Mouse (Mus musculus) liver, embryonic 15.5 days (tissue): ENCODE measurements around the gene Cyp1b1. TPM values are rescaled to one million over a fixed set of nuclear protein-coding genes. Genes with fewer than 3 reads are reported as not detected.

Experiments
- ATAC-seq: fragments of 200-750 bp; cut with Nextera tagmentation; 2 replicates; pipeline ENCODE4 v1.8.0; 2017; ENCODE audit warnings: moderate number of reproducible peaks, mild to moderate bottlenecking, moderate library complexity; ENCODE audit not compliant: insufficient read depth
- H3K27ac ChIP-seq: fragments of 300-500 bp; sonication (generic); replicated peaks from 2 replicates; pipeline ENCODE4 v1.5.1; 2015; ENCODE audit warnings: mild to moderate bottlenecking, inconsistent platforms
- H3K27me3 ChIP-seq: fragments of 300-500 bp; sonication (generic); 2 replicates; pipeline ENCODE4 v1.6.1; 2015; ENCODE audit warnings: mild to moderate bottlenecking, inconsistent platforms
- H3K36me3 ChIP-seq: fragments of 300-500 bp; sonication (generic); replicated peaks from 2 replicates; pipeline ENCODE4 v1.6.1; 2015; ENCODE audit warnings: moderate library complexity, mild to moderate bottlenecking, inconsistent platforms
- H3K4me1 ChIP-seq: fragments of 300-500 bp; sonication (generic); replicated peaks from 2 replicates; pipeline ENCODE4 v1.6.1; 2015; ENCODE audit warnings: inconsistent platforms
- H3K4me2 ChIP-seq: fragments of 300-500 bp; sonication (generic); 2 replicates; pipeline ENCODE4 v1.6.1; 2015; ENCODE audit warnings: moderate library complexity, mild to moderate bottlenecking, inconsistent platforms
- H3K4me3 ChIP-seq: fragments of 300-500 bp; sonication (generic); replicated peaks from 2 replicates; pipeline ENCODE4 v1.5.1; 2015; ENCODE audit warnings: mild to moderate bottlenecking, inconsistent platforms
- H3K9ac ChIP-seq: fragments of 300-500 bp; sonication (generic); 2 replicates; pipeline ENCODE4 v1.6.1; 2015; ENCODE audit warnings: moderate library complexity, mild to moderate bottlenecking, inconsistent platforms
- H3K9me3 ChIP-seq: fragments of 300-500 bp; sonication (generic); replicated peaks from 2 replicates; pipeline ENCODE4 v1.6.1; 2016; ENCODE audit warnings: inconsistent platforms
- WGBS: fragments of 180-500 bp; shearing (Covaris S2); methylation state at CpG from one replicate; pipeline ENCODE4 v1.1.7; 2015; ENCODE audit warnings: mixed read lengths; ENCODE audit not compliant: insufficient replicate concordance; 5-methylcytosine and 5-hydroxymethylcytosine counted together
- polyA plus RNA-seq: library from polyadenylated mRNA; unstranded; fragments of >200 nt; fragmentation: Nextera tagmentation; extraction: Ambion mirVana; gene quantifications from 2 replicates; pipeline ENCODE4 v1.2.1, GENCODE M21; 2015

Cyp1b1 gene
- polyA plus RNA-seq = 0.24 and 0.37 TPM in 2 replicates

- 1% methylated on average over 31 of the region's 31 CpGs for WGBS
- H3K4me2 ChIP-seq = peak within 1 kb of the TSS; percentile 62
- no peaks in the 10 kb centered on the region for H3K9me3 ChIP-seq
- H3K36me3 ChIP-seq = no peaks in the 10 kb centered on the region
- no peak within 1 kb of the TSS for H3K9ac ChIP-seq
- peak within 1 kb of the TSS; percentile 36 for H3K4me3 ChIP-seq
- no peak within 1 kb of the TSS for H3K27ac ChIP-seq
- H3K27me3 ChIP-seq = peaks cover 84% of the 10 kb centered on the region
- no peak for ATAC-seq
- peaks cover 25% of the 10 kb centered on the region for H3K4me1 ChIP-seq
Measured at GRCm38 (mm10) chr17:79714931-79715637, at the start of gene Cyp1b1. Gene Cyp1b1, minus strand, starts transcription at chr17:79715061.

- 53% methylated on average over 1 of the region's 1 CpGs for WGBS
- H3K9ac ChIP-seq = no peak overlapping the region
Measured at GRCm38 (mm10) chr17:79761841-79762240, 47.0 kb upstream of the Cyp1b1 start.

GRCm38 (mm10) chr17:79753831-79754230, 39.0 kb upstream of the Cyp1b1 start:
- Histone ChIP-seq H3K27me3 (no peaks in the 10 kb centered on the region), H3K4me1 (no peaks in the 10 kb centered on the region), H3K4me3 (no peak overlapping the region), H3K9ac (no peak overlapping the region), H3K27ac (no peak overlapping the region), H3K36me3 (no peaks in the 10 kb centered on the region), H3K9me3 (no peaks in the 10 kb centered on the region), H3K4me2 (no peak overlapping the region)
- ATAC-seq = no peak
- 84% methylated on average over 12 of the region's 12 CpGs for WGBS

More at GRCm38 (mm10) chr17:79761841-79762240, 47.0 kb upstream of the Cyp1b1 start:
- no peaks in the 10 kb centered on the region for H3K27me3 ChIP-seq
- H3K9me3 ChIP-seq = no peaks in the 10 kb centered on the region
- H3K4me2 ChIP-seq = no peak overlapping the region
- no peaks in the 10 kb centered on the region for H3K36me3 ChIP-seq
- no peaks in the 10 kb centered on the region for H3K4me1 ChIP-seq
- no peak overlapping the region for H3K4me3 ChIP-seq
- no peak overlapping the region for H3K27ac ChIP-seq
- no peak for ATAC-seq

GRCm38 (mm10) chr17:79752836-79753235, 38.0 kb upstream of the Cyp1b1 start:
- Histone ChIP-seq H3K9me3 (no peaks in the 10 kb centered on the region), H3K27ac (no peak overlapping the region), H3K4me3 (no peak overlapping the region), H3K9ac (no peak overlapping the region), H3K36me3 (no peaks in the 10 kb centered on the region), H3K4me1 (no peaks in the 10 kb centered on the region), H3K27me3 (no peaks in the 10 kb centered on the region), H3K4me2 (no peak overlapping the region)
- no peak for ATAC-seq

GRCm38 (mm10) chr17:79751661-79752191, 36.9 kb upstream of the Cyp1b1 start:
- no peak overlapping the region for H3K4me2 ChIP-seq
- no peaks in the 10 kb centered on the region for H3K9me3 ChIP-seq
- no peak overlapping the region for H3K9ac ChIP-seq
- ATAC-seq = no peak
- no peaks in the 10 kb centered on the region for H3K27me3 ChIP-seq
- WGBS = 64% methylated on average over 6 of the region's 6 CpGs
- no peak overlapping the region for H3K4me3 ChIP-seq
- no peaks in the 10 kb centered on the region for H3K4me1 ChIP-seq
- no peak overlapping the region for H3K27ac ChIP-seq
- no peaks in the 10 kb centered on the region for H3K36me3 ChIP-seq

- Histone ChIP-seq H3K4me3 (no peak overlapping the region), H3K9ac (no peak overlapping the region), H3K4me2 (no peak overlapping the region), H3K27me3 (no peaks in the 10 kb centered on the region), H3K4me1 (no peaks in the 10 kb centered on the region), H3K9me3 (no peaks in the 10 kb centered on the region), H3K27ac (no peak overlapping the region), H3K36me3 (no peaks in the 10 kb centered on the region)
- ATAC-seq = no peak
- WGBS = 72% methylated on average over 1 of the region's 1 CpGs
Measured at GRCm38 (mm10) chr17:79749647-79750046, 34.8 kb upstream of the Cyp1b1 start.

GRCm38 (mm10) chr17:79746954-79747353, 32.1 kb upstream of the Cyp1b1 start:
- H3K36me3 ChIP-seq = no peaks in the 10 kb centered on the region
- H3K27ac ChIP-seq = no peak overlapping the region
- no peak for ATAC-seq
- no peaks in the 10 kb centered on the region for H3K4me1 ChIP-seq
- no peaks in the 10 kb centered on the region for H3K27me3 ChIP-seq
- H3K9ac ChIP-seq = no peak overlapping the region
- WGBS = 78% methylated on average over 11 of the region's 11 CpGs
- H3K4me3 ChIP-seq = no peak overlapping the region
- no peak overlapping the region for H3K4me2 ChIP-seq
- H3K9me3 ChIP-seq = no peaks in the 10 kb centered on the region

GRCm38 (mm10) chr17:79746146-79746591, 31.3 kb upstream of the Cyp1b1 start:
- H3K4me1 ChIP-seq = no peaks in the 10 kb centered on the region
- H3K36me3 ChIP-seq = no peaks in the 10 kb centered on the region
- H3K9ac ChIP-seq = no peak overlapping the region
- no peak overlapping the region for H3K27ac ChIP-seq
- no peak overlapping the region for H3K4me2 ChIP-seq
- no peak overlapping the region for H3K4me3 ChIP-seq
- no peaks in the 10 kb centered on the region for H3K9me3 ChIP-seq
- no peaks in the 10 kb centered on the region for H3K27me3 ChIP-seq
- WGBS = 33% methylated on average over 3 of the region's 3 CpGs
- no peak for ATAC-seq

- no peaks in the 10 kb centered on the region for H3K9me3 ChIP-seq
- ATAC-seq = no peak
- H3K4me3 ChIP-seq = no peak overlapping the region
- H3K36me3 ChIP-seq = no peaks in the 10 kb centered on the region
- WGBS = 62% methylated on average over 13 of the region's 13 CpGs
- H3K27ac ChIP-seq = no peak overlapping the region
- H3K27me3 ChIP-seq = no peaks in the 10 kb centered on the region
- no peak overlapping the region for H3K9ac ChIP-seq
- no peaks in the 10 kb centered on the region for H3K4me1 ChIP-seq
- no peak overlapping the region for H3K4me2 ChIP-seq
Measured at GRCm38 (mm10) chr17:79745051-79745731, 30.3 kb upstream of the Cyp1b1 start.

GRCm38 (mm10) chr17:79743507-79743906, 28.6 kb upstream of the Cyp1b1 start:
- no peak for ATAC-seq
- WGBS = 80% methylated on average over 1 of the region's 1 CpGs

GRCm38 (mm10) chr17:79742635-79743034, 27.8 kb upstream of the Cyp1b1 start:
- Histone ChIP-seq H3K9me3 (no peaks in the 10 kb centered on the region), H3K9ac (no peak overlapping the region), H3K27me3 (no peaks in the 10 kb centered on the region), H3K4me1 (no peaks in the 10 kb centered on the region), H3K4me2 (no peak overlapping the region), H3K36me3 (no peaks in the 10 kb centered on the region), H3K4me3 (no peak overlapping the region), H3K27ac (no peak overlapping the region)
- no peak for ATAC-seq
- WGBS = 63% methylated on average over 5 of the region's 5 CpGs

More at GRCm38 (mm10) chr17:79743507-79743906, 28.6 kb upstream of the Cyp1b1 start:
- no peak overlapping the region for H3K4me3 ChIP-seq
- H3K27ac ChIP-seq = no peak overlapping the region
- H3K36me3 ChIP-seq = no peaks in the 10 kb centered on the region
- H3K4me2 ChIP-seq = no peak overlapping the region
- no peaks in the 10 kb centered on the region for H3K4me1 ChIP-seq
- no peaks in the 10 kb centered on the region for H3K9me3 ChIP-seq
- no peak overlapping the region for H3K9ac ChIP-seq
- H3K27me3 ChIP-seq = no peaks in the 10 kb centered on the region
